Mouse (Mus musculus) ES-E14 (cell line): Measurements from ENCODE around the gene Chst11. TPM values are rescaled to one million over a fixed set of nuclear protein-coding genes. Genes with fewer than 3 reads are reported as not detected.

Source experiments
- DNase-seq: peaks from one replicate; pipeline ENCODE4 v3.0.0-alpha.2; 2013; ENCODE audit warnings: low read depth, low spot score
- H3K27ac ChIP-seq: 2 replicates; pipeline ENCODE4 v1.5.1; 2012; ENCODE audit warnings: low read depth, mild to moderate bottlenecking, low read length, moderate library complexity, mixed read lengths; ENCODE audit not compliant: poor library complexity, insufficient read depth, severe bottlenecking
- H3K36me3 ChIP-seq: 2 replicates; pipeline ENCODE4 v1.6.1; 2012; ENCODE audit warnings: mild to moderate bottlenecking, low read length, moderate library complexity, mixed read lengths; ENCODE audit not compliant: control insufficient read depth, poor library complexity, insufficient read depth, severe bottlenecking
- H3K4me1 ChIP-seq, 2 experiments: fragments of 150-350 bp in 1 of 2; sonication (generic) in 1 of 2; 2 replicates each; pipeline ENCODE4 v1.6.1; 2012; ENCODE audit warnings: low read length in 2 of 2, mild to moderate bottlenecking in 1 of 2, mixed read lengths in 1 of 2; ENCODE audit not compliant: control insufficient read depth in 2 of 2, insufficient read depth in 2 of 2, poor library complexity in 1 of 2
- H3K4me3 ChIP-seq, 2 experiments: fragments of 150-350 bp in 1 of 2; sonication (generic) in 1 of 2; 2 replicates each; pipeline ENCODE4 v1.5.1; 2012; ENCODE audit warnings: low read length in 2 of 2, low read depth in 1 of 2, mild to moderate bottlenecking in 1 of 2, mixed read lengths in 1 of 2; ENCODE audit not compliant: insufficient read depth in 1 of 2, poor library complexity in 1 of 2, severe bottlenecking in 1 of 2
- H3K9ac ChIP-seq: 2 replicates; pipeline ENCODE4 v1.6.1; 2012; ENCODE audit warnings: low read depth, mild to moderate bottlenecking, low read length, mixed read lengths; ENCODE audit not compliant: poor library complexity, insufficient read depth, severe bottlenecking
- H3K9me3 ChIP-seq: fragments of 150-350 bp; sonication (generic); 2 replicates; pipeline ENCODE4 v1.6.1; 2012; ENCODE audit warnings: low read depth, mild to moderate bottlenecking, low read length; ENCODE audit not compliant: control insufficient read depth, insufficient read depth
- CHD2 ChIP-seq: IDR thresholded peaks from 2 replicates; pipeline ENCODE4 v1.6.1; 2014; ENCODE audit warnings: mild to moderate bottlenecking, low read depth, low read length, inconsistent platforms
- HCFC1 ChIP-seq: IDR thresholded peaks from 2 replicates; pipeline ENCODE4 v1.6.1; 2012; ENCODE audit warnings: low read length, inconsistent platforms, borderline replicate concordance; ENCODE audit not compliant: insufficient read depth
- MAFK ChIP-seq: IDR thresholded peaks from 2 replicates; pipeline ENCODE4 v1.6.1; 2014; ENCODE audit warnings: mild to moderate bottlenecking, low read depth, low read length, inconsistent platforms; ENCODE audit not compliant: insufficient read depth
- ZC3H11A ChIP-seq: IDR thresholded peaks from 2 replicates; pipeline ENCODE4 v1.6.1; 2012; ENCODE audit warnings: low read depth, mild to moderate bottlenecking, inconsistent platforms, low read length, borderline replicate concordance
- ZNF384 ChIP-seq: IDR thresholded peaks from 2 replicates; pipeline ENCODE4 v1.6.1; 2012; ENCODE audit warnings: low read depth, low read length, inconsistent platforms
- in situ Hi-C, 2 experiments: fragments of 600-800 bp; cut with MboI; formaldehyde crosslinking; loops; one replicate each; pipeline ENCODE4 v1.15.1; 2025; ENCODE audit warnings: low sequenced_read_pairs in 2 of 2, inconsistent platforms in 1 of 2; ENCODE audit not compliant: unreplicated experiment in 2 of 2
- total RNA-seq: library from RNA; depleted of rRNA; stranded (reverse); fragments of 300-350 nt; gene quantifications from 2 replicates; pipeline ENCODE4 v1.2.3, GENCODE M21; 2012

Gene Chst11
- total RNA-seq, 1 experiment: 8.6 TPM

GRCm38 (mm10) chr10:83006258-83006657 is 21.0 kb downstream of the Chst11 start:
- in situ Hi-C loops: no loop called here
- Histone ChIP-seq H3K9me3 (no peaks in the 10 kb centered on the region), H3K9ac (no peak overlapping the region), H3K27ac (no peak overlapping the region), H3K36me3 (no peaks in the 10 kb centered on the region), H3K4me3 (no peak overlapping the region), H3K4me1 (no peaks in the 10 kb centered on the region)
- no peak for DNase-seq
- TF ChIP-seq CHD2: no peak
- TF ChIP-seq ZC3H11A: no peak
- TF ChIP-seq HCFC1: no peak
- TF ChIP-seq ZNF384: no peak
- TF ChIP-seq MAFK: no peak

- in situ Hi-C loops: no loop called here
- no peak for TF ChIP-seq MAFK
- TF ChIP-seq CHD2: no peak
- TF ChIP-seq ZC3H11A: no peak
- TF ChIP-seq HCFC1: no peak
- no peak for TF ChIP-seq ZNF384
- Histone ChIP-seq H3K9me3 (no peaks in the 10 kb centered on the region), H3K27ac (no peak overlapping the region; the same call in 1 of the 2 replicates), H3K9ac (no peak overlapping the region), H3K4me1 (no peaks in the 10 kb centered on the region), H3K36me3 (no peaks in the 10 kb centered on the region), H3K4me3 (no peak overlapping the region)
- DNase-seq: no peak
Measured at GRCm38 (mm10) chr10:83013984-83014383, 28.7 kb downstream of the Chst11 start.

- TF ChIP-seq MAFK (no peak), CHD2 (no peak), ZNF384 (no peak), HCFC1 (no peak), ZC3H11A (no peak)
- H3K27ac ChIP-seq: no peak overlapping the region
- in situ Hi-C loops: no loop called here
Measured at GRCm38 (mm10) chr10:83015919-83016318, 30.6 kb downstream of the Chst11 start.

GRCm38 (mm10) chr10:83016779-83017178 is 31.5 kb downstream of the Chst11 start:
- no peak for TF ChIP-seq CHD2
- TF ChIP-seq ZNF384: no peak
- TF ChIP-seq HCFC1: no peak
- TF ChIP-seq ZC3H11A: no peak
- no peak for TF ChIP-seq MAFK
- no peak for DNase-seq
- no peak overlapping the region for H3K4me3 ChIP-seq
- H3K36me3 ChIP-seq: no peaks in the 10 kb centered on the region
- no peaks in the 10 kb centered on the region for H3K9me3 ChIP-seq
- H3K27ac ChIP-seq: no peak overlapping the region
- in situ Hi-C loops: no loop called here
- H3K9ac ChIP-seq: no peak overlapping the region
- no peaks in the 10 kb centered on the region for H3K4me1 ChIP-seq

More at GRCm38 (mm10) chr10:83015919-83016318, 30.6 kb downstream of the Chst11 start:
- Histone ChIP-seq H3K4me1 (no peaks in the 10 kb centered on the region), H3K9me3 (no peaks in the 10 kb centered on the region), H3K4me3 (no peak overlapping the region), H3K36me3 (no peaks in the 10 kb centered on the region), H3K9ac (no peak overlapping the region)
- DNase-seq: no peak
